Mouse (Mus musculus) ovary, adult 10 weeks (tissue): ENCODE measurements around the gene Magea10. TPM values are rescaled to one million over a fixed set of nuclear protein-coding genes. Genes with fewer than 3 reads are reported as not detected.

Source experiments
- polyA plus RNA-seq: library from polyadenylated mRNA; stranded (reverse); fragments of 350-450 nt; fragmentation: Illumina TruSeq; extraction: RNeasy Lipid Tissue Mini Kit (QIAGEN cat#74804); gene quantifications from one replicate; pipeline ENCODE4 v1.2.3, GENCODE M21; 2014

Magea10 gene
- polyA plus RNA-seq: 2.2 TPM

GRCm38 (mm10) chrX:72386758-72387157 is at the start of gene Magea10:
TSS of gene Magea10 (minus strand) at chrX:72386858.

Other genes starting within 250 kb of the Magea10 start
- gene Magea4, start 164.8 kb downstream of the Magea10 start, polyA plus RNA-seq: not detected
- 1.4 TPM for gene Gabre, start 112.1 kb downstream of the Magea10 start, polyA plus RNA-seq